Mouse (Mus musculus) stomach, postnatal 0 days (tissue): ENCODE results near the gene Zfp488. TPM values are rescaled to one million over a fixed set of nuclear protein-coding genes. Genes with fewer than 3 reads are reported as not detected.

Source experiments
- ATAC-seq: fragments of 200-750 bp; cut with Nextera tagmentation; 2 replicates; pipeline ENCODE4 v1.8.0; 2017; ENCODE audit not compliant: low FRiP score, low TSS enrichment
- DNase-seq: peaks from one replicate; pipeline ENCODE4 v3.0.0-alpha.2; 2016; ENCODE audit warnings: low spot score
- H3K27ac ChIP-seq: fragments of 300-500 bp; sonication (generic); replicated peaks from 2 replicates; pipeline ENCODE4 v1.5.1; 2014; ENCODE audit warnings: mild to moderate bottlenecking, control low read depth
- H3K27me3 ChIP-seq: fragments of 300-500 bp; sonication (generic); 2 replicates; pipeline ENCODE4 v1.6.1; 2014; ENCODE audit warnings: low read length; ENCODE audit not compliant: control insufficient read depth, insufficient read depth
- H3K36me3 ChIP-seq: fragments of 300-500 bp; sonication (generic); 2 replicates; pipeline ENCODE4 v1.6.1; 2014; ENCODE audit warnings: low read length, mixed read lengths; ENCODE audit not compliant: control insufficient read depth, insufficient read depth
- H3K4me1 ChIP-seq: fragments of 300-500 bp; sonication (generic); replicated peaks from 2 replicates; pipeline ENCODE4 v1.6.1; 2014; ENCODE audit warnings: antibody characterized with exemption; ENCODE audit not compliant: control insufficient read depth, insufficient read depth
- H3K4me2 ChIP-seq: fragments of 300-500 bp; sonication (generic); replicated peaks from 2 replicates; pipeline ENCODE4 v1.6.1; 2014; ENCODE audit warnings: low read depth, mild to moderate bottlenecking, control low read depth, moderate library complexity
- H3K4me3 ChIP-seq: fragments of 300-500 bp; sonication (generic); 2 replicates; pipeline ENCODE4 v1.5.1; 2014; ENCODE audit warnings: low read depth, low read length, control low read depth
- H3K9ac ChIP-seq: fragments of 300-500 bp; sonication (generic); 2 replicates; pipeline ENCODE4 v1.6.1; 2014; ENCODE audit warnings: mild to moderate bottlenecking, low read length, control low read depth, mixed read lengths
- H3K9me3 ChIP-seq: fragments of 300-500 bp; sonication (generic); 2 replicates; pipeline ENCODE4 v1.6.1; 2016; ENCODE audit warnings: low read length; ENCODE audit not compliant: control insufficient read depth
- CTCF ChIP-seq: IDR thresholded peaks from 2 replicates; pipeline ENCODE4 v1.5.1; 2016; ENCODE audit warnings: antibody characterized with exemption, low read depth, mild to moderate bottlenecking, moderate library complexity
- EP300 ChIP-seq: optimal IDR thresholded peaks from 2 replicates; pipeline ENCODE3; 2016; ENCODE audit warnings: antibody characterized with exemption
- WGBS: fragments of 180-500 bp; shearing (Covaris S2); extraction: QIAGEN DNeasy Blood & Tissue Kit; methylation state at CpG from one replicate; pipeline ENCODE4 v1.1.7; 2014; 5-methylcytosine and 5-hydroxymethylcytosine counted together
- polyA plus RNA-seq: library from polyadenylated mRNA; unstranded; fragments of >200 nt; fragmentation: Nextera tagmentation; extraction: Ambion mirVana; gene quantifications from 2 replicates; pipeline ENCODE4 v1.2.1, GENCODE M21; 2015

Zfp488 gene
- polyA plus RNA-seq, 1 experiment from 2014 or later = 0.04 TPM

GRCm38 (mm10) chr14:33989201-33989600, 10.6 kb upstream of the Zfp488 start:
- Histone ChIP-seq H3K27ac (no peak overlapping the region), H3K36me3 (no peaks in the 10 kb centered on the region), H3K4me2 (no peak overlapping the region), H3K4me3 (no peak overlapping the region), H3K9me3 (no peaks in the 10 kb centered on the region), H3K27me3 (no peaks in the 10 kb centered on the region), H3K9ac (no peak overlapping the region), H3K4me1 (no peaks in the 10 kb centered on the region)
- ATAC-seq = no peak
- WGBS = 39% methylated on average over 3 of the region's 3 CpGs
- TF ChIP-seq EP300 (no peak), CTCF (no peak)
- DNase-seq = no peak

GRCm38 (mm10) chr14:33977748-33978147, 816 bp downstream of the Zfp488 start:
- H3K4me3 ChIP-seq = no peak overlapping the region
- TF ChIP-seq EP300 = no peak
- no peaks in the 10 kb centered on the region for H3K9me3 ChIP-seq
- H3K27ac ChIP-seq = no peak overlapping the region
- ATAC-seq (no peak), DNase-seq (no peak)
- no peaks in the 10 kb centered on the region for H3K27me3 ChIP-seq
- WGBS = 39% methylated on average over 7 of the region's 7 CpGs
- H3K4me1 ChIP-seq = no peaks in the 10 kb centered on the region; the same call in 1 of the 2 replicates
- no peaks in the 10 kb centered on the region for H3K36me3 ChIP-seq
- H3K4me2 ChIP-seq = no peak overlapping the region
- H3K9ac ChIP-seq = no peak overlapping the region

GRCm38 (mm10) chr14:33974752-33975151, 3.8 kb downstream of the Zfp488 start:
- WGBS = 58% methylated on average over 5 of the region's 5 CpGs
- Histone ChIP-seq H3K27me3 (no peaks in the 10 kb centered on the region), H3K4me1 (no peaks in the 10 kb centered on the region; the same call in 1 of the 2 replicates), H3K9me3 (no peaks in the 10 kb centered on the region), H3K9ac (no peak overlapping the region), H3K4me2 (no peak overlapping the region), H3K36me3 (no peaks in the 10 kb centered on the region), H3K27ac (no peak overlapping the region), H3K4me3 (no peak overlapping the region)
- ATAC-seq (no peak), DNase-seq (no peak)
- TF ChIP-seq EP300 (no peak), CTCF (no peak)

GRCm38 (mm10) chr14:33972679-33973078, 5.9 kb downstream of the Zfp488 start:
- no peaks in the 10 kb centered on the region for H3K27me3 ChIP-seq
- H3K4me3 ChIP-seq = no peak overlapping the region
- H3K9me3 ChIP-seq = no peaks in the 10 kb centered on the region
- no peak overlapping the region for H3K9ac ChIP-seq
- H3K4me2 ChIP-seq = no peak overlapping the region
- TF ChIP-seq CTCF (peak; percentile 64), EP300 (no peak)
- H3K4me1 ChIP-seq = no peaks in the 10 kb centered on the region
- WGBS = 44% methylated on average over 7 of the region's 7 CpGs
- peak; percentile 84; the same call in 1 of the 2 replicates for ATAC-seq
- H3K36me3 ChIP-seq = no peaks in the 10 kb centered on the region
- peak; percentile 51 for DNase-seq
- no peak overlapping the region for H3K27ac ChIP-seq

GRCm38 (mm10) chr14:33965675-33966074, 12.9 kb downstream of the Zfp488 start:
- no peak overlapping the region for H3K27ac ChIP-seq
- 57% methylated on average over 7 of the region's 7 CpGs for WGBS
- no peaks in the 10 kb centered on the region for H3K27me3 ChIP-seq
- no peak overlapping the region for H3K4me2 ChIP-seq
- no peak overlapping the region for H3K9ac ChIP-seq
- no peak overlapping the region for H3K4me3 ChIP-seq
- H3K9me3 ChIP-seq = no peaks in the 10 kb centered on the region
- no peaks in the 10 kb centered on the region for H3K36me3 ChIP-seq
- no peaks in the 10 kb centered on the region for H3K4me1 ChIP-seq
- ATAC-seq = no peak
- no peak for TF ChIP-seq EP300
- TF ChIP-seq CTCF = peak; percentile 33
- no peak for DNase-seq

GRCm38 (mm10) chr14:33959341-33959740, 19.2 kb downstream of the Zfp488 start:
- 9% methylated on average over 9 of the region's 9 CpGs for WGBS
- no peaks in the 10 kb centered on the region for H3K27me3 ChIP-seq
- H3K4me2 ChIP-seq = no peak overlapping the region
- ATAC-seq (no peak), DNase-seq (peak; percentile 43)
- no peaks in the 10 kb centered on the region for H3K36me3 ChIP-seq
- H3K9ac ChIP-seq = no peak overlapping the region
- no peaks in the 10 kb centered on the region for H3K9me3 ChIP-seq
- H3K4me3 ChIP-seq = no peak overlapping the region
- no peaks in the 10 kb centered on the region for H3K4me1 ChIP-seq
- TF ChIP-seq EP300 (no peak), CTCF (peak; percentile 85)
- H3K27ac ChIP-seq = no peak overlapping the region
